Mouse (Mus musculus) erythroblast, embryonic 14.5 days (primary cell): ENCODE measurements around the gene Dazap2.

ENCODE experiments used
- GATA1 ChIP-seq: IDR thresholded peaks from 2 replicates; pipeline ENCODE4 v1.6.1; 2012; ENCODE audit warnings: low read length, inconsistent platforms, mixed read lengths
- TAL1 ChIP-seq: IDR thresholded peaks from 3 replicates; pipeline ENCODE4 v1.6.1; 2012; ENCODE audit warnings: low read length, inconsistent platforms, mixed read lengths

GRCm38 (mm10) chr15:100639972-100640750, 25.0 kb downstream of the Dazap2 start:
- TF ChIP-seq GATA1, result no peak
- no peak for TF ChIP-seq TAL1
